Mouse (Mus musculus) lung, postnatal 0 days (tissue): ENCODE results near the gene Tmem229b. TPM values are rescaled to one million over a fixed set of nuclear protein-coding genes. Genes with fewer than 3 reads are reported as not detected.

Experiments
- ATAC-seq: fragments of 200-750 bp; cut with Nextera tagmentation; 2 replicates; pipeline ENCODE4 v1.8.0; 2017; ENCODE audit warnings: moderate library complexity
- DNase-seq: peaks from one replicate; pipeline ENCODE4 v3.0.0-alpha.2; 2016; ENCODE audit warnings: low spot score
- H3K27ac ChIP-seq: fragments of 300-500 bp; sonication (generic); 2 replicates; pipeline ENCODE4 v1.5.1; 2014; ENCODE audit warnings: antibody characterized with exemption, mild to moderate bottlenecking, low read length, mixed read lengths
- H3K27me3 ChIP-seq: fragments of 300-500 bp; sonication (generic); replicated peaks from 2 replicates; pipeline ENCODE4 v1.6.1; 2014; ENCODE audit warnings: low read length, mixed read lengths; ENCODE audit not compliant: insufficient read depth
- H3K36me3 ChIP-seq: fragments of 300-500 bp; sonication (generic); 2 replicates; pipeline ENCODE4 v1.6.1; 2014; ENCODE audit warnings: low read length, mixed read lengths; ENCODE audit not compliant: insufficient read depth
- H3K4me1 ChIP-seq: fragments of 300-500 bp; sonication (generic); 2 replicates; pipeline ENCODE4 v1.6.1; 2014; ENCODE audit warnings: antibody characterized with exemption, low read depth, low read length, mixed read lengths; ENCODE audit not compliant: insufficient read depth
- H3K4me2 ChIP-seq: fragments of 300-500 bp; sonication (generic); replicated peaks from 2 replicates; pipeline ENCODE4 v1.6.1; 2014; ENCODE audit warnings: low read depth, mild to moderate bottlenecking, low read length, moderate library complexity, mixed read lengths
- H3K4me3 ChIP-seq: fragments of 300-500 bp; sonication (generic); 2 replicates; pipeline ENCODE4 v1.5.1; 2014; ENCODE audit warnings: low read depth, low read length
- H3K9ac ChIP-seq: fragments of 300-500 bp; sonication (generic); replicated peaks from 2 replicates; pipeline ENCODE4 v1.6.1; 2014; ENCODE audit warnings: low read depth, mild to moderate bottlenecking
- H3K9me3 ChIP-seq: fragments of 300-500 bp; sonication (generic); 2 replicates; pipeline ENCODE4 v1.6.1; 2016; ENCODE audit warnings: low read length, mixed read lengths
- CTCF ChIP-seq: IDR thresholded peaks from 2 replicates; pipeline ENCODE4 v1.5.1; 2016; ENCODE audit warnings: antibody characterized with exemption, mild to moderate bottlenecking
- EP300 ChIP-seq: IDR thresholded peaks from 2 replicates; pipeline ENCODE4 v1.6.1; 2016; ENCODE audit warnings: antibody characterized with exemption, mild to moderate bottlenecking, control low read depth
- WGBS: fragments of 180-500 bp; shearing (Covaris S2); extraction: QIAGEN DNeasy Blood & Tissue Kit; methylation state at CpG from one replicate; pipeline ENCODE4 v1.1.7; 2014; 5-methylcytosine and 5-hydroxymethylcytosine counted together
- polyA plus RNA-seq: library from polyadenylated mRNA; unstranded; fragments of >200 nt; fragmentation: Nextera tagmentation; extraction: Ambion mirVana; gene quantifications from 2 replicates; pipeline ENCODE4 v1.2.1, GENCODE M21; 2015

Gene Tmem229b
- polyA plus RNA-seq, 1 experiment from 2014 or later, result 5.3 TPM

- Histone ChIP-seq H3K36me3 (no peaks in the 10 kb centered on the region), H3K4me1 (no peaks in the 10 kb centered on the region), H3K4me2 (no peak overlapping the region), H3K27me3 (no peaks in the 10 kb centered on the region), H3K4me3 (no peak overlapping the region), H3K9me3 (no peaks in the 10 kb centered on the region), H3K9ac (no peak overlapping the region), H3K27ac (no peak overlapping the region)
- TF ChIP-seq EP300, result no peak
- TF ChIP-seq CTCF, result no peak
- DNase-seq (peak; percentile 19), ATAC-seq (no peak)
- 50% methylated on average over 4 of the region's 4 CpGs for WGBS
Observed at GRCm38 (mm10) chr12:79017994-79018399, 10.6 kb upstream of the Tmem229b start.

- DNase-seq (no peak), ATAC-seq (no peak)
- Histone ChIP-seq H3K4me2 (no peak overlapping the region), H3K36me3 (no peaks in the 10 kb centered on the region), H3K9me3 (no peaks in the 10 kb centered on the region), H3K4me1 (no peaks in the 10 kb centered on the region), H3K27ac (no peak overlapping the region), H3K9ac (no peak overlapping the region), H3K27me3 (no peaks in the 10 kb centered on the region), H3K4me3 (no peak overlapping the region)
- no peak for TF ChIP-seq CTCF
- no peak for TF ChIP-seq EP300
- WGBS, result 41% methylated on average over 5 of the region's 5 CpGs
Observed at GRCm38 (mm10) chr12:79016109-79016508, 8.7 kb upstream of the Tmem229b start.

- Histone ChIP-seq H3K4me3 (no peak overlapping the region), H3K9ac (no peak overlapping the region), H3K4me2 (no peak overlapping the region), H3K36me3 (no peaks in the 10 kb centered on the region), H3K4me1 (peaks cover 3% of the 10 kb centered on the region), H3K27me3 (no peaks in the 10 kb centered on the region), H3K9me3 (no peaks in the 10 kb centered on the region), H3K27ac (no peak overlapping the region)
- ATAC-seq (no peak), DNase-seq (peak; percentile 16)
- no peak for TF ChIP-seq CTCF
- TF ChIP-seq EP300, result no peak
- WGBS, result 23% methylated on average over 3 of the region's 3 CpGs
Observed at GRCm38 (mm10) chr12:79010569-79010968, 3.1 kb upstream of the Tmem229b start.

- ATAC-seq (peak; percentile 75), DNase-seq (peak; percentile 64)
- peak overlapping the region; percentile 85 for H3K4me3 ChIP-seq
Observed at GRCm38 (mm10) chr12:79006478-79007125, 825 bp downstream of the Tmem229b start.

GRCm38 (mm10) chr12:79006076-79006475, 1.4 kb downstream of the Tmem229b start:
- Histone ChIP-seq H3K36me3 (no peaks in the 10 kb centered on the region), H3K27me3 (no peaks in the 10 kb centered on the region), H3K4me2 (peak overlapping the region; percentile 87), H3K9me3 (no peaks in the 10 kb centered on the region), H3K27ac (no peak overlapping the region), H3K9ac (peak overlapping the region; percentile 51), H3K4me3 (peak overlapping the region; percentile 85), H3K4me1 (peaks cover 3% of the 10 kb centered on the region)
- ATAC-seq (no peak), DNase-seq (no peak)
- 34% methylated on average over 9 of the region's 9 CpGs for WGBS
- TF ChIP-seq CTCF (no peak), EP300 (no peak)

More at GRCm38 (mm10) chr12:79006478-79007125, 825 bp downstream of the Tmem229b start:
- no peaks in the 10 kb centered on the region for H3K27me3 ChIP-seq
- H3K4me1 ChIP-seq, result peaks cover 3% of the 10 kb centered on the region
- no peak for TF ChIP-seq EP300
- TF ChIP-seq CTCF, result peak; percentile 71
- peak overlapping the region; percentile 87 for H3K4me2 ChIP-seq
- H3K36me3 ChIP-seq, result no peaks in the 10 kb centered on the region
- no peaks in the 10 kb centered on the region for H3K9me3 ChIP-seq
- WGBS, result 4% methylated on average over 38 of the region's 53 CpGs
- peak overlapping the region; percentile 15; the same call in 1 of the 2 replicates for H3K27ac ChIP-seq
- H3K9ac ChIP-seq, result peak overlapping the region; percentile 51

- no peak for TF ChIP-seq EP300
- TF ChIP-seq CTCF, result no peak
- Histone ChIP-seq H3K9me3 (no peaks in the 10 kb centered on the region), H3K4me3 (no peak overlapping the region), H3K4me1 (peaks cover 3% of the 10 kb centered on the region), H3K9ac (no peak overlapping the region), H3K27ac (no peak overlapping the region), H3K27me3 (no peaks in the 10 kb centered on the region), H3K36me3 (no peaks in the 10 kb centered on the region), H3K4me2 (no peak overlapping the region)
- WGBS, result 87% methylated on average over 5 of the region's 5 CpGs
- ATAC-seq (no peak), DNase-seq (no peak)
Observed at GRCm38 (mm10) chr12:79005456-79005855, 2.0 kb downstream of the Tmem229b start.
